Comparison of ENCODE assay signal across 14 mouse cellular contexts in genomic region chr10:70919031-70919663, GRCm38 (mm10).
DNase-seq lines count a peak whose midpoint lies in the region; ATAC-seq lines count a peak whose summit lies in the region.
"Had no signal": no experiment of that assay in that cellular context is flagged by ENCODE, and none has a peak within 500 bp of the region (broad histone marks: within the 10 kb centered on the region; RNA-seq: fewer than 3 reads in every experiment).

No protein-coding gene starts in this region.

- H3K9ac ChIP-seq in heart, embryonic 14.5 days (ENCODE audit: low read length) = no peak overlapping the region
- no peak overlapping the region for H3K9ac ChIP-seq in midbrain, embryonic 15.5 days
- no peak overlapping the region for H3K9ac ChIP-seq in lung, embryonic 16.5 days (ENCODE audit: low read length)
- H3K9ac ChIP-seq: heart, embryonic 15.5 days; limb, embryonic 13.5 days had no signal

- 43% methylated on average over 13 of the region's 13 CpGs for WGBS in heart, embryonic 14.5 days
- 76% methylated on average over 13 of the region's 13 CpGs for WGBS in midbrain, embryonic 15.5 days
- 89% methylated on average over 13 of the region's 13 CpGs for WGBS in midbrain, embryonic 10.5 days
- 48% methylated on average over 13 of the region's 13 CpGs for WGBS in lung, embryonic 16.5 days

- H3K27ac ChIP-seq in heart, embryonic 14.5 days (replicated peaks in 1 of 2; ENCODE audit: control insufficient read depth in 1 of 2, insufficient read depth in 1 of 2, low read depth in 2 of 2, low read length in 2 of 2) = no peak overlapping the region
- no peak overlapping the region for H3K27ac ChIP-seq in midbrain, embryonic 15.5 days
- no peak overlapping the region for H3K27ac ChIP-seq in midbrain, embryonic 10.5 days (replicated peaks)
- H3K27ac ChIP-seq in lung, embryonic 16.5 days (ENCODE audit: low read length) = no peak overlapping the region
- H3K27ac ChIP-seq: heart, embryonic 15.5 days; limb, embryonic 13.5 days had no signal

- intact Hi-C loops in heart, postnatal 36 days (cut with DNase I) = no loop called here

- no peaks in the 10 kb centered on the region for H3K4me1 ChIP-seq in heart, embryonic 14.5 days (ENCODE audit: control insufficient read depth in 2 of 2, insufficient read depth in 2 of 2, low read length in 2 of 2)
- no peaks in the 10 kb centered on the region for H3K4me1 ChIP-seq in midbrain, embryonic 15.5 days
- H3K4me1 ChIP-seq in midbrain, embryonic 10.5 days = no peaks in the 10 kb centered on the region
- peaks cover under 1% of the 10 kb centered on the region; the same call in 1 of the 2 replicates for H3K4me1 ChIP-seq in lung, embryonic 16.5 days (replicated peaks; ENCODE audit: control insufficient read depth, insufficient read depth, low read length)
- H3K4me1 ChIP-seq: heart, embryonic 15.5 days; limb, embryonic 13.5 days had no signal

- H3K4me3 ChIP-seq in heart, embryonic 14.5 days (ENCODE audit: control insufficient read depth in 1 of 2, insufficient read depth in 1 of 2, low read depth in 1 of 2, low read length in 2 of 2) = no peak overlapping the region
- H3K4me3 ChIP-seq in midbrain, embryonic 15.5 days = no peak overlapping the region
- H3K4me3 ChIP-seq in midbrain, embryonic 10.5 days = no peak overlapping the region
- H3K4me3 ChIP-seq in lung, embryonic 16.5 days (ENCODE audit: low read length) = no peak overlapping the region
- H3K4me3 ChIP-seq: heart, embryonic 15.5 days; limb, embryonic 13.5 days had no signal

- no peak for DNase-seq in heart, postnatal 36 days
- DNase-seq in midbrain, embryonic 10.5 days (ENCODE audit: low spot score) = no peak
- peak; percentile 31 to 52 for DNase-seq in right cerebral cortex, postnatal 10 days (ENCODE audit: low spot score in 2 of 2)
- DNase-seq in spleen, postnatal 4 days (ENCODE audit: low spot score in 2 of 2) = no peak
- DNase-seq: cerebellum, adult 2 months; embryo, embryonic 11 days; midbrain, embryonic 14.5 days had no signal

- ATAC-seq in heart, embryonic 14.5 days (ENCODE audit: insufficient number of reproducible peaks, insufficient read depth, low FRiP score, low read depth) = no peak
- ATAC-seq in midbrain, embryonic 15.5 days (replicated peaks) = 0 out of 2 replicates have a peak, but pooled peaks have one; percentile 4
- ATAC-seq in lung, embryonic 16.5 days (ENCODE audit: low read depth) = peak; percentile 85
- ATAC-seq in activated CD4-positive, CD25-positive, alpha-beta regulatory T cell, adult 4 months = no peak

- H3K27me3 ChIP-seq in heart, embryonic 14.5 days (ENCODE audit: control insufficient read depth, insufficient read depth, low read length) = no peaks in the 10 kb centered on the region
- H3K27me3 ChIP-seq in midbrain, embryonic 15.5 days (replicated peaks) = no peaks in the 10 kb centered on the region
- H3K27me3 ChIP-seq in midbrain, embryonic 10.5 days (ENCODE audit: low read depth, poor library complexity, severe bottlenecking) = no peaks in the 10 kb centered on the region
- H3K27me3 ChIP-seq in lung, embryonic 16.5 days (ENCODE audit: control insufficient read depth, insufficient read depth, low read depth, low read length) = no peaks in the 10 kb centered on the region
- H3K27me3 ChIP-seq: CH12.LX; heart, embryonic 15.5 days; limb, embryonic 13.5 days had no signal

- peak overlapping the region; percentile 27; the same call in 1 of the 2 replicates for H3K4me2 ChIP-seq in heart, embryonic 14.5 days (ENCODE audit: low read length)
- no peak overlapping the region for H3K4me2 ChIP-seq in midbrain, embryonic 15.5 days
- no peak overlapping the region for H3K4me2 ChIP-seq in lung, embryonic 16.5 days (ENCODE audit: low read depth, low read length)
- H3K4me2 ChIP-seq: heart, embryonic 15.5 days; limb, embryonic 13.5 days had no signal

- H3K9me3 ChIP-seq in heart, embryonic 14.5 days (ENCODE audit: control insufficient read depth, low read length) = peaks cover 6% of the 10 kb centered on the region; the same call in 1 of the 2 replicates
- no peaks in the 10 kb centered on the region for H3K9me3 ChIP-seq in midbrain, embryonic 15.5 days
- H3K9me3 ChIP-seq in midbrain, embryonic 10.5 days (replicated peaks) = no peaks in the 10 kb centered on the region
- H3K9me3 ChIP-seq in lung, embryonic 16.5 days (ENCODE audit: control insufficient read depth, low read length) = 0 out of 2 replicates have a peak, but pooled peaks cover 3% of the 10 kb centered on the region
- H3K9me3 ChIP-seq: heart, embryonic 15.5 days; limb, embryonic 13.5 days had no signal

- H3K36me3 ChIP-seq in heart, embryonic 14.5 days (ENCODE audit: control insufficient read depth, insufficient read depth, low read length) = 0 out of 2 replicates have a peak, but pooled peaks cover 4% of the 10 kb centered on the region
- no peaks in the 10 kb centered on the region for H3K36me3 ChIP-seq in midbrain, embryonic 15.5 days (replicated peaks)
- H3K36me3 ChIP-seq in midbrain, embryonic 10.5 days = no peaks in the 10 kb centered on the region
- peaks cover 4% of the 10 kb centered on the region; the same call in 1 of the 2 replicates for H3K36me3 ChIP-seq in lung, embryonic 16.5 days (ENCODE audit: control insufficient read depth, insufficient read depth, low read length)
- H3K36me3 ChIP-seq: heart, embryonic 15.5 days had no signal

Comparison
In these comparisons a context has a peak if more than half of its experiments do, and no peak if none do; other contexts are left out.
1. ATAC-seq: peak in midbrain, embryonic 15.5 days (single experiment) and lung, embryonic 16.5 days (single experiment); none in heart, embryonic 14.5 days (single experiment) and activated CD4-positive, CD25-positive, alpha-beta regulatory T cell, adult 4 months (single experiment).
2. DNase-seq: peak in right cerebral cortex, postnatal 10 days (2 of 2); none in heart, postnatal 36 days (0 of 2), midbrain, embryonic 10.5 days (single experiment) and spleen, postnatal 4 days (0 of 2).